Mouse (Mus musculus) E14TG2a.4 (cell line): Measurements from ENCODE around the gene Reep6.

Source experiments
- CTCF ChIP-seq: conservative IDR thresholded peaks from 2 replicates; pipeline ENCODE4 v1.5.1; 2014; ENCODE audit warnings: low read length
- NANOG ChIP-seq: IDR thresholded peaks from 2 replicates; pipeline ENCODE4 v1.6.1; 2014; ENCODE audit warnings: borderline replicate concordance, low read length, mixed read lengths
- POU5F1 ChIP-seq: IDR thresholded peaks from 2 replicates; pipeline ENCODE4 v1.6.1; 2014; ENCODE audit warnings: low read length, borderline replicate concordance

- TF ChIP-seq CTCF (no peak), NANOG (no peak), POU5F1 (no peak)
Observed at GRCm38 (mm10) chr10:80321670-80322581, 7.8 kb upstream of the Reep6 start.
